Mouse (Mus musculus): Measurements from ENCODE around the gene 9130230L23Rik. TPM values are rescaled to one million over a fixed set of nuclear protein-coding genes. Genes with fewer than 3 reads are reported as not detected.

9130230L23Rik gene
- total and polyA plus RNA-seq, 3 experiments = 0.22 TPM; not detected in 2

DNA sequence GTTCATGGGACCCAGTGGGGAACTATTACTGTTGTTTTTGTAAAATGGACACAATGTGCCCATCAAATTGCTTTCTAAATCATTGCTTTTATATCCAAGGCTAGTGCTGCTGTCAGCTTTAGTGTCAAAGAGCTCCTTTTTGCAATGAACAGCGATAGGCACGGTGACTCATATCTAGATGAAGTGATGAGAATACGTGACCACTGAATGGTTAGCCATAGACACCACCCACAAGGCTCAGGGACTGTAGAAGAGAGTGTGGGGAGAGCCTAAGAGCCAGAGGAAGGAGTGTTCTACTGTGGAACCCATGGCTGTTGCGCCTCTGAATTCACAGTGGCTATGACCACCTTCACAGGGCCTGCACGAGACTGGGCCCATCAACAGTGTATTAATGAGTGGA is 17.7 kb downstream of the 9130230L23Rik start:
- Histone ChIP-seq H3K4me1 (ENCODE audit: control insufficient read depth in 1 of 2, insufficient read depth in 2 of 2, low read length in 2 of 2) (peaks cover 0 to 10% of the 10 kb centered on the region in 2 experiments; a peak in 2 of 4 replicates), H3K36me3 (ENCODE audit: control insufficient read depth in 1 of 2, insufficient read depth in 2 of 2, low read length in 2 of 2) (peaks cover 0 to 2% of the 10 kb centered on the region in 2 experiments; a peak in 1 of 4 replicates), H3K79me2 (ENCODE audit: control insufficient read depth, insufficient read depth, low read length, poor library complexity) (no peaks in the 10 kb centered on the region), H3K9ac (ENCODE audit: control insufficient read depth, low read depth, low read length, poor library complexity, severe bottlenecking) (no peak overlapping the region), H3K27ac (ENCODE audit: control insufficient read depth, low read depth, low read length) (no peak overlapping the region), H3K4me3 (ENCODE audit: control insufficient read depth in 1 of 2, insufficient read depth in 1 of 2, low read depth in 2 of 2, low read length in 2 of 2) (no peak overlapping the region), H3K9me3 (replicated peaks; ENCODE audit: insufficient read depth, low read length) (no peaks in the 10 kb centered on the region), H3K27me3 (ENCODE audit: control insufficient read depth in 1 of 2, insufficient read depth in 2 of 2, low read length in 2 of 2) (no peaks in the 10 kb centered on the region; a peak in 1 of 4 replicates)
- peak; percentile 36 for DNase-seq (ENCODE audit: low read depth, low spot score)
- TF ChIP-seq NRF1 (IDR thresholded peaks at IDR 0.05; ENCODE audit: insufficient read depth, low read depth, low read length, poor library complexity, severe bottlenecking) (no peak), RCOR1 (IDR thresholded peaks at IDR 0.05; ENCODE audit: low read depth, low read length) (no peak), POLR2AphosphoS2 (IDR thresholded peaks at IDR 0.05; ENCODE audit: low read length) (no peak), NELFE (IDR thresholded peaks at IDR 0.05; ENCODE audit: low read depth, low read length) (no peak), MYB (IDR thresholded peaks at IDR 0.05; ENCODE audit: low read depth, low read length) (no peak), USF2 (IDR thresholded peaks at IDR 0.05; ENCODE audit: borderline replicate concordance in 1 of 2, insufficient read depth in 1 of 2, low read depth in 1 of 2, low read length in 2 of 2) (no peak), ZNF384 (IDR thresholded peaks at IDR 0.05; ENCODE audit: low read depth, low read length) (no peak), JUND (IDR thresholded peaks at IDR 0.05; ENCODE audit: low read depth, low read length) (no peak)

DNA sequence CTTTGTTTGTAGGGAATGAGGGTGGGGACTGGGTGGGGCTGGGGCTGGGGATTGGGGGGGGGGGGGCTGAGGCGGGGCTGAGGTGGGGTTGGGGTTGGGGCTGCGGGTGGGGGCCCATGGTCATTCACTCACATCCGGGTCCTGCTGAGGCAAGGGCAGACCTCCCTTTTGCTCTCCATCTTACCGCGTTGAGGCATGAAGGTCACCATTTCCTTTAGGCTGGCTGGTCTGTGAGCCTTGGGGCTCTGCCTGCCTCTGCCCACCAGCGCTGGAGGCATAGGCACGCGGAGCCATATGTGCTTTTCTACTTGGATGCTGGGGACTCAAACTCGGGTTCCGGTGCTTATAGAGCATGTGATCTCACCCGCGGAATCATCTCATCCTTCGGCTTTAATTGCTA is 28.4 kb downstream of the 9130230L23Rik start:
- DNase-seq (ENCODE audit: low read depth, low spot score) = no peak
- TF ChIP-seq GATA1 (IDR thresholded peaks at IDR 0.05; ENCODE audit: low read depth, low read length) (no peak), CHD2 (IDR thresholded peaks at IDR 0.05; ENCODE audit: low read length) (no peak), MAFK (IDR thresholded peaks at IDR 0.05; ENCODE audit: borderline replicate concordance, low read depth, low read length) (no peak), MXI1 (IDR thresholded peaks at IDR 0.05; ENCODE audit: low read depth, low read length) (no peak), TCF12 (IDR thresholded peaks at IDR 0.05; ENCODE audit: low read depth, low read length) (no peak), RAD21 (IDR thresholded peaks at IDR 0.05; ENCODE audit: low read depth, low read length) (no peak), TBP (IDR thresholded peaks at IDR 0.05; ENCODE audit: low read depth, low read length) (no peak), ZKSCAN1 (IDR thresholded peaks at IDR 0.05; ENCODE audit: low read depth, low read length) (no peak), EP300 (IDR thresholded peaks at IDR 0.05; ENCODE audit: low read depth in 1 of 2, low read length in 2 of 2) (no peak), CTCF (IDR thresholded peaks at IDR 0.05 in 2 of 3, conservative IDR thresholded peaks at IDR 0.05 in 1 of 3; ENCODE audit: control insufficient read depth in 1 of 3, insufficient read depth in 1 of 3, low read depth in 2 of 3, low read length in 3 of 3, poor library complexity in 1 of 3, severe bottlenecking in 1 of 3) (no peak), ZMIZ1 (IDR thresholded peaks at IDR 0.05; ENCODE audit: low read depth, low read length) (no peak), USF1 (IDR thresholded peaks at IDR 0.05; ENCODE audit: low read depth, low read length) (no peak), MYC (IDR thresholded peaks at IDR 0.05; ENCODE audit: low read depth, low read length) (no peak), ZC3H11A (IDR thresholded peaks at IDR 0.05; ENCODE audit: low read depth, low read length) (no peak)

More for the DNA sequence above, 28.4 kb downstream of the 9130230L23Rik start:
- no peak overlapping the region for H3K9ac ChIP-seq (ENCODE audit: control insufficient read depth, low read depth, low read length, poor library complexity, severe bottlenecking)
- peaks cover 9 to 12% of the 10 kb centered on the region in 2 experiments for H3K27me3 ChIP-seq (ENCODE audit: control insufficient read depth in 1 of 2, insufficient read depth in 2 of 2, low read length in 2 of 2)
- H3K9me3 ChIP-seq (replicated peaks; ENCODE audit: insufficient read depth, low read length) = no peaks in the 10 kb centered on the region
- H3K27ac ChIP-seq (ENCODE audit: control insufficient read depth, low read depth, low read length) = no peak overlapping the region
- H3K4me3 ChIP-seq (ENCODE audit: control insufficient read depth in 1 of 2, insufficient read depth in 1 of 2, low read depth in 2 of 2, low read length in 2 of 2) = no peak overlapping the region
- H3K4me1 ChIP-seq (ENCODE audit: control insufficient read depth in 1 of 2, insufficient read depth in 2 of 2, low read length in 2 of 2) = no peaks in the 10 kb centered on the region
- H3K36me3 ChIP-seq (ENCODE audit: control insufficient read depth in 1 of 2, insufficient read depth in 2 of 2, low read length in 2 of 2) = no peaks in the 10 kb centered on the region
- no peaks in the 10 kb centered on the region for H3K79me2 ChIP-seq (ENCODE audit: control insufficient read depth, insufficient read depth, low read length, poor library complexity)

Data from MEL (cell line).